Mouse (Mus musculus): ENCODE results near the gene Cadm1.

DNA sequence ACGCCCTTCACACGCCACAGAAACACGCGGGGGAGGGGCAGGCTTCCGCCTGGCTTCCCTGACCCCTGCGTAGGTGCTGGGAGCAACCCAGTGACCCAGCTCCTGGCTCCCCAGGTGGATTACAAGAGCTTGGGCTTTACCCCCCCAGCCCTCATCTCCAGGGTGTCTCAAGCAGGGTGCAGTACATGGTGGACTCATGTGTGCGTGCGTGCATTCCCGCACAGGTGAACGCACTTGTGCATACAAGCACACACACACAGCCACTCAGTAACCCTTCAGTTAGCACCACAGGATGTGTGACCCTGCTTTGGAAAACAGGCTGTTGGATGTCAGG, 309.7 kb downstream of the Cadm1 start:
- TF ChIP-seq CTCF (IDR thresholded peaks at IDR 0.05; ENCODE audit: low read depth) (no peak), EP300 (IDR thresholded peaks at IDR 0.05; ENCODE audit: low read depth) (no peak)

All from liver, postnatal 0 days (tissue).